Mouse (Mus musculus) A20 (cell line): ENCODE measurements around the gene Usp32.

ENCODE experiments used
- DNase-seq: peaks from one replicate; pipeline ENCODE4 v3.0.0-alpha.2; 2011; ENCODE audit warnings: low read depth, low spot score

The Usp32 gene

DNA sequence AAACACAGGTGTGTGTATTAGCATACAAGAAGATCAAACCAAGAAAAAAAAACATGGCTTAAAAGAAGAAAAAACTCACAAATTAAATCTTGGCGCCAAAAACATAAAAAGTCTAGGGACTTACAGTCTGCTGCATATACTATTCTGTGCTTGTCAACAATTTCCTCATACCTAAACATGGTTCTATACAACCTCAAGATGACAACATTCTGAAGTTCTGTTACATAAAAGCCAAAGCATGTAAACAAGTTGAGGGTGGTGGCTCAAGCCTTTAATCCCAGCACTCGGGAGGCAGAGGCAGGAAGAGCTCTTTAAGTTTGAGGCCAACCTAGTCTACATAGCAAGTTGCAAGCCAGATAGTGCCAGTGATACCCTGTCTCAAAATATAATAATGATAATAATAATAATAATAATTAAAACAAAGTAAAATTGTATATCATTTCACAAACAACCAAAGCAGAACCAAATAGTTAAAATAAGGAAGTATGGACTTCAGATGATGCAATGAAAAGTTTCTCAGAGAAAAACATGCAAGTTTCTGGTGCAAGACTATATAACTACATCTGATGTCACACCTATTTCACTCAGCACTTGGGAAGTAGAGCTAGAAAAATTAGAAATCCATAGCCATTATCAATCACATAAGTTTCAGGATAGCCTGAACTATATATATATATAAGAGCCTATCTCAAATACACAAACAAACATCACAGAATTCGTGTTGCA is 16.5 kb downstream of the Usp32 start:
- no peak for DNase-seq

DNA sequence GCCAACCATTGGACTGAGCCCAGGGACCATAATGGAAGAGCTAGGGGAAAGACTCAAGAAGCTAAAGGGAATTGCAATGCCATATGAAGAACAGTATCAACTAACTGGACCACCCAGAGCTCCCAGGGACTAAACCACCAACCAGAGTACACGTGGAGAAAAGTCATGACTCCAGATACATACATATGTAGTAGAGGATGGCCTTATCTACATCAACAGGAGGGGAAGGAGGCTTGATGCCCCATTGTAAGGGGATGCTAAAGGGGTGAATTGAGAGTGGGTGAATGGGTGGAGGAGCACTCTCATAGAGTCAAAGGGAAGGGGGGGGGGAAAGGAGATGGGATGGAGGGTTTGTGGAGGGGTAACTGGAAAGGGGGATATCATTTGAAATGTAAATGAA is 17.9 kb downstream of the Usp32 start:
- DNase-seq = no peak

DNA sequence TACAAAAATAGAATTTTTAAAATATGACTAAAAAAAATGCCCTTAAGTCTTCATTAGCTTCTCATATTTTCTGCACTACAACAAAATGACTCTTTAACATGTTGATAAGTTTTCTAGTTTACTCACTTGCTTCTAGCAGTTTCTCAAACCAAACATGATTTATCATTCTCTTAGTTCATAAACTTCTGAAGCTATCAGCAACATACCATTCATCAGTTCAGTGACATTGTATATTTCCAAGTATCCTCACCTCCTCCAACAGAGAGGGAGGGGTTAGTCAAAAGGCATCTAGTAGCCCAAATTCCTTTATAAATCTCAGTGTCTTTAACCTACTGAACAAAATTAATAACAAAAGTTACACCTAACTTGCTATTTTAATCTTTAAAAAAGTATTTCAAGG is 22.8 kb downstream of the Usp32 start:
- DNase-seq = no peak

DNA sequence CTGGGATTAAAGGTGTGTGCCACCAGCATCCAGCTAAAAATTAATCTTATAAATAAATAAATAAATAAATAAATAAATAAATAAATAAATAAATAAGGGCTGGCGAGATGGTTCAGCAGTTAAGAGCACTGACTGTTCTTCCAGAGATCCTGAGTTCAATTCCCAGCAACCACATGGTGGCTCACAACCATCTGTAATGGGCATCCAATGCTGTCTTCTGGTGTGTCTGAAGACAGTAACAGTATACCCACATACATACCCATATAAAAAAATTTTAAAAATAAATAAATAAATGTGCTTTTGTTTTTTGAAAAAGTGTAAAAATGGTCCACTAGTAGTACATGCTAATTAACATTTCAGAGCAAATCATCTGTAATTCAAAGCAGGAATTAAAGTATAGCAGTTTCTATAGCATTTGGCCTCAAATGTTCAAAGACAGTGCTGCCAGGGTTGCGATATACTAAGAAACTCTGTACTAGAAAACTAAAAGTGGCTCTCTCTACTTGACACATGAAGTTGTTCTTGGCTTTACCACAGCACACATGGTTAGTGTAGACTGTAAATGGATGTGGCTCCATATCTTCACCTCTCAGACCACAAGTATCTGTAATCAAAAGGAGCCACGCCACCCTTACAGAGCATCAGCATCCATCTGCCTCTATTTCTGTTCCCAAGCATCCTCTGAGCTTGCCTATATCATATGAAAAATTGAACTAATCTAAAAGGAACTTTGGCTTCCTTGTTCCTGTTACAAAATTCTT is 23.7 kb downstream of the Usp32 start:
- no peak for DNase-seq

DNA sequence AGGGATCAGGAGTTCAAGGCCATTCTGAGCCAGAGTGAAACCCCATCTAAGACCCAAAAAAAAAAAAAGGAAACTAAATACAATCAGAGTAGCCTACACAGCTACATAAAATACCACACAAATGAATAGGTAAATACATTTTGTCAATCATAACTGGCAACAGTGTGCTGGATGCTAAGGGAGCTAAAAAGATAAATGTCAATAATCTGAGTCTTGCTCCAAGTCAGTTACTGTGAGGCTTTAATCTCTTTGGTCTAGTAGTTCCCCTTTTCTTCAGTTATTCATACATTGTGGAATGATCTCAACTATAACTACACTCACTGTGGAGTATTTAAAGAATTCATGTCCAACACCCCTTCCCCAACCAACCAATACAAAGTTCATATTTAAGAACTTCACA is 30.0 kb downstream of the Usp32 start:
- DNase-seq = no peak

DNA sequence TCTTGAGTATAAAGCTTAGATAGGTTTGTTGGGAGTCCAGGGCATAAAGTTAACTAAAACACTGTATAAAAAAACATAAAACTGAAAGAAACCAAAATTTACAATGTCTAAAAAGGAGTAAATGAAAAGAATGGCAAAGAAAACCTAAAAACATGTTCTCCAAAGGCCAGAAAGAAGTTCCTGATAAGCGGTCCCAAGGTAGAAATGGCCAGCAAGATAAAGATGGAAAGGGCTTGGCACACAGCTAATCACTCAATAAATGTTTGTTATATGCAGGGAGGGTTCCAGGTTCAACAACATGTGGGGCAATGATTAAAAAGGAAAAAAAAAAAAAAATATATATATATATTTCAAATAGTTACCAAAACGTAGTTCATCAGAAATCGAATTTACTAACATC is 32.7 kb downstream of the Usp32 start:
- no peak for DNase-seq

DNA sequence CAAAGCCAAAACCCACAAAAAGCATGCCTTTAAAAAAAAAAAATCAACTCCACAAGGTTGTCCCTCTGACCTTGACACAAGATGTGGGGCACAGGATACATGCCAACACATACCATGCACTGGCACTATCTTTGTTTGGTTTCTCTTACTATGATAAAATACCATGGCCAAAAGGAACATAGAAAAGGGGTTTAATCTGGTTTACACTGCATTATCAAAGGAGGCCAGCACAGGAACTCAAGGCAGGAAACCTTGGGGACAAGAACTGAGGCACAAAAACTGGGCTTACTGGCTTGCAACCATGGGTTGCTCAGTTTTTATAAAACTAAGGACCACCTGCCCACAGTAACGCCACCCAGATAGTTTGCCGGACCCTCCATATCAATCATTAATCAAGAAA is 34.1 kb downstream of the Usp32 start:
- DNase-seq = no peak

DNA sequence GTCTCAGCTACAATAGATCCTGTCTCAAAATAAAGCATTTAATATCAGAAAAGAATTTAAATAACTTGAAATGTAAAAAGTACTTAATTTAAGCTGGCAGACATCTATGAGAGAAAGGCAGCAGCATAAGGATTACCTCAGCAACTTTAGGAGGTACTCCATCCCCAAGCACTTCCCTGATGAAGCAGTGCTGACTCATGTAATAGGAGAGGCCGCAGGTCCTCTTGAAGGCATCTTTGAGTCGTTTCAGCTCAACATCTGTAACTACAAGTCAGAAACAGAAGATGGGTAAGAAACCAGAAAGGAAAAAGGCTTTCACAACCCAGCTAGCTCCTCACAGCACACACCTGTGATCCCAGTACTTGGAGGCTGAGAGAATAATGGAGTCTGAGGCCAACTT is 36.2 kb downstream of the Usp32 start:
- no peak for DNase-seq

DNA sequence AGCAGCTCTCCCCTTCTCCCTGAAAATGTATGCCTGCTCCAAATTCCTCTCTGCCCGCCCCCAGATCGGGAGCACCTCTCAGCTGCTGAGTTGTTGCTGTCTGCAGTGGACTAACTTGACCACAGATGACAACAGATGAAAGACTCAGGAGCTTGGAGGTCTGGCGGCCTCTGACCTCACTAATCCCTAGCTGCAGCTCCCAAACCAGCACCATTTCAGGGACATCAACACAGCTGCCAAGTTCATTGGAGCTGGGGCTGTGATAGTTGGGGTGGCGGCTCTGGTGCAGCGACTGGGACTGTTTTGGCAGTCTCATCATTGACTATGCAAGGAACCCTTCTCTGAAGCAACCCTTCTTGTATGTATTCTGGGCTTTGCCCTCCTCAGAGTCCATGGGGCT is 44.8 kb downstream of the Usp32 start:
- DNase-seq = no peak

DNA sequence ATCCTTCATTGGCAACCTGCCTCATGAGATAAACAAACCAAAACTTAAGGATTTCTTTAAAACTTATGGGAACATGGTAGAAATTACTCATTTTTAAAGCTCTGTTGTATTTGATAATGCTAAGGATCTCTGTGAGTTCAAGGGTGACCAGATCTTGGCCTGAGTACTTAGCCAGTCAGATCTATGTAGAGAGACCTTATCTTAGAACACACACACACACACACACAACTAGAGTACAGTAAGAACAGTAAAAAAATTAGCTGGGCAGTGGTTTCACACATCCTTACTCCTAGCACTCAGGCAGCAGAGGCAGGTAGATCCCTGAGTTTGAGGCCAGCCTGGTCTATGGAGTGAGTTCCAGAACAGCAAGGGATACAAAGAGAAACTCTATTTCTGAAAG is 53.7 kb downstream of the Usp32 start:
- no peak for DNase-seq

DNA sequence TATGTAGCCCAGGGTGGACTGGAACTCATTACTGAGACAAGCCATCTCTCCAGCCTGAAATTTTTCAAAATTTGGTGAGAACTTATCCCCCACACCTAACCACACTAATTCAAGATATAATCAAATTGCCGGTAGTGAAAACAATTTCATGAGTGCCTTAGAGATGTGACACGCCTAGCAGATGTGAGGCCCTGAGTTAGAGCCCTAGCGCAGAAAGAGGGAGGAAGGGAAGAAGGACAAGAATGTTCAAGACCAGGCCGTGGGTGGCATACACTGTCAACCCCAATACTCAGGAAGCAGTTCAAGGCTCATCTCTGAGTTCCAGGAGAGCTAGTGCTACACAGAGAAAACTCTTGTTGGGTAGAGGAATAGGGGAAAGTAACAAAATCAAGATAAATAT is 72.1 kb downstream of the Usp32 start:
- no peak for DNase-seq

DNA sequence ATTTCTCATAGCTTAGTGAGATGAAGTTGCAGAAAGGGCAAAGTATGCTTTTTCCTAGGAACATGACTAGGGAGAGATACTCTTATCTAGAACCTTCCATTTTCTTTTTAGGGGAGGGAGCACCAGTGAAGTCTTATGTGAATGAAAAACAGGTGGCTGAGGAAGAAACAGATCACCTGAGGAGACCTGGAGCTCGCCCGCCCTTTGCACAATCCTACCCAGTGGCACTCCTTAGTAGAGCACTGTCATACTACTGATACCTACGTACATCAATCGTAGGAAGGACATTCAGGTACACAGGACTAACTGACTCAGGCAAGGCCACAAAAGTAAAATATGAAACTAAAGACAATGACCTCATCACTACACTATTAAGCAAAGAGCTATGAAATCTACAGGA is 81.4 kb downstream of the Usp32 start:
- DNase-seq = no peak

DNA sequence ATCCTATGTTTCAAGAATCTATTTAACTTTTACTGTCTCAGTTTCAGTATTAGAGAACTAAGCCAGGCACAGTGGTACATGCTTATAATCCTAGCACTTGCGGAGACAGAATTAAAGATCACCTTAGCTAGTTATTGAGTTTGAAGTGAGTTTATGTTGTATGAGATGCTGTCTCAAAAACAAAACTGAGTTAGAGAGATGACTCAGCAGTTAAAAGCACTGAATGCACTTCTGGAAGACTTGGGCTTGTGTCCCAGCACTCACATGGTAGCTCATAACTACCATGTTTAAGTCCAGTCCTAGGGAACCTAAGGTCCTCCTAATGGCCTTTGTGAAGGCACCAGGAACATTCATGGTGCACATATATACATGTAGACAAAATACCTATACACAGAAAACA is 82.4 kb downstream of the Usp32 start:
- DNase-seq = no peak

DNA sequence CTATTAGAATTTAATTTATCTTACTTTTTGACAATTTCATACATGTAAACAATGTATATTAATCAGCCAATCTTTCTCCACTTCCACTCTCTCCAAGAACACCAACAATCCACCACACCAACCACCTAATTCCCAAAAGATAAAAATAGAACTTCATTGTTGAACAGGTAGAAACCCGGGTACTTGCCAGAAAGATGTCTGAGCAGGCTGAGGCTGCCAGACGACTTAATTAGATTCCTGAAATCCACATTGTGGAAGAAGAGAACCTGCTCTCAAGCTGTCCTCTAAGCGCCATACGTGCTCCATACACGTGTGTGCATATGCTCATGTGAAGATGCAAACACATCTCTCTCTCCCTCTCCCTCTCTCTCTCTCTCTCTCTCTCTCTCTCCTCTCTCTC is 83.1 kb downstream of the Usp32 start:
- no peak for DNase-seq

DNA sequence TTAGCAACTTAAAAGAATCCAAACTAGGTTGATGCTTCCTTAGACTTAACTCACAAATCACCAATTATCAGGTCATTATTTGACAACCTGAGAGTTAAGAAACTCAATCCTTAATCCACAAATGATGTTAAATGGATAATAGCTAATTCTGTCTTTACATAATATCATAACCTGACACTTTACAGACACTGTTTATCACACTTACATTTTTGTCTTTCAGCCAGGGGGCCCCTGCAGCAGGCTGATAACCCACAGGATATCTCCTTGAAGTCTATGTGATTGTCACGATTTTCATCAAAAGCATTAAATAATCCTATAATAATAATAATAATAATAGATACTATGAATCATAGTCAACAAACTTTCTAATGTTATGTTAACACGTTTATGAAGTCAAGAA is 84.4 kb downstream of the Usp32 start:
- DNase-seq = no peak

DNA sequence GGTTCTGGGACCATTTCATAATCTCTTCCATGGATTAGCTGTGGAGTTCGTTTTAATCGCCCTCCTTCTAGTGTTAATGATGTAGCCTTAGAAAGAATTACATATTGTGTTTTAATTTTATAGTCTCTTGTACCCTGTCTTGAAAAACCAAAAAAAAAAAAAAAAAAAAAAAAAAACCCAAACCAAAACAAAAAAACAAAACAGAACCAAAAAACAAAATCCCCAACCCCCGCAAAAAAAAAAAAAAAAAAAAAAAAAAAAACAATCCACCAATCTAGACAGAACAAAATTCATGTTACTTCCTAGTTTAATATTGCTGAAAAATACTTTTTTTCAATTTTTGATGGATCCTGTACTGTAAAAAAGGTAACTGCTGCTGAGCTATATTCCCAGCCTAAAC is 100.7 kb downstream of the Usp32 start:
- DNase-seq = no peak

DNA sequence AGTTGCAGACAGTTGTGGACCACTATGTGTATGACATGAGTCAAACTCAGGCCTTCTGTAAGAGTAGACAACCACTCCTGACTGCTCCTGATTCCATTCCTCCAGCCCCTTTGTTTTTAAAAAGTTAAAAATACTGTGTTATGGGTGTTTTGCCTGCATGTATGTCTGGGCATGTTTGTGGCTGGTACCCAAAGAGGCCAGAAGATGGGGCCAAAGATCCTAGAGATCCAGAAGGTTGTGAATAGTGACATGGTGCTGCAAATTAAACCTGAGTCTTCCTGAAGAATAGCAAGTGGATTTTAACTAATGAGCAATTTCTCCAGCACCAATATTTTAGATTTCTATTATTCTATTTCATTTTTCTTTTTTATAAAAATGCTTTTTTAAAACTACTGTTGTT is 126.8 kb downstream of the Usp32 start:
- peak; percentile 37 for DNase-seq

DNA sequence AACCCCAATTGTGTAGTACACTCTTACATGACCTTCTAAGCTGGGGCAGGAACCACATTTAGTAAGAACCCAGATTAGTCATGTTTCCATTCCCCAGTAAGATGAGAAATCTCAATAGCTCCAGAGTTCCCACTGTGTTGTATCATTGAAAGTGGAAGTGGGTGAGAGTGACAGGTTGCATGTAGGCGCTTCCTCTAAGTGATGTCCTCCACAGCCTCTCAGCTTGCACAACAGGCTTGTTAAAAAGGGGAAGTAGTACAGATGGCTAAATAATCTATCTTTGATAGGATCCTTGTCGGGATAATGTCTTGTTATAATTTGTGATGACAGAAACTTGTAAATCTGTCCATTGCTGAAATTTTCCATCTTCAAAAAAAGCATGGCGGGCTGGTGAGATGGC is 136.4 kb downstream of the Usp32 start:
- peak; percentile 75 for DNase-seq

DNA sequence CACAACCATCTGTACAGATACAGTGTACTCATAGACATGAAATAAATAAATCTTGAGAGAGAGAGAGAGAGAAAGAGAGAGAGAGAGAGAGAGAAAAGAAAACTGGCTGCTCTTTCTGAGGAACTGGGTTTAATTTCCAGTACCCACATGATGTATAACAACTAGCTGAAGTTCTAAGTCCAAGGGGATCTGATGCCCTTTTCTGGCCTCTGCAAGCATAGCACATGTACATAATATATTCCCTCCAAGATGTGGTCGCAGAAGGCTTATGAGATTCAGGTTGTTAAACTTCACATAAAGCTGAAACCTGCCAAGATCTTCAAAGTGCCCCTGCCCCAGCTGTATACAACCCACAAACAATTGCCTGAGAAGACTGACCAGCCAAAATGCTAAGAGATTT is 144.7 kb downstream of the Usp32 start:
- no peak for DNase-seq

DNA sequence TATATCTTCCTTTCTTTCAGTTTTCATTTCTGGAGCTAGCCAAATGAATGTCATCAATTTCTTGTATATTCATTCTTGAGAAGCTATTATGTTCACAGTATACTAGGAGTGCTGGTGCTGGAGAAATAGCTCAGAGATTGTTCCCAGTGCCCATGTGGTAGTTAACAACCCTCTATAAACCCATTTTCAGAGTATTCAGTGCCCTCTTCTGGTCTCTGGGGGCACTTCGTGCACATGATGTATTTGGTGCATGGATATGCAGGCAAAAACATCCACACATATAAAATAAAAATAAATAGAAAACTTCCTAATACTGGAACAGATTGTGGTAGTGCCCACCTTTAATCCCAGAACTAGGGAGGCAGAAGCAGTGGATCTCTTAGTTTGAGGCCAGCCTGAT is 147.0 kb downstream of the Usp32 start:
- DNase-seq = peak; percentile 10

DNA sequence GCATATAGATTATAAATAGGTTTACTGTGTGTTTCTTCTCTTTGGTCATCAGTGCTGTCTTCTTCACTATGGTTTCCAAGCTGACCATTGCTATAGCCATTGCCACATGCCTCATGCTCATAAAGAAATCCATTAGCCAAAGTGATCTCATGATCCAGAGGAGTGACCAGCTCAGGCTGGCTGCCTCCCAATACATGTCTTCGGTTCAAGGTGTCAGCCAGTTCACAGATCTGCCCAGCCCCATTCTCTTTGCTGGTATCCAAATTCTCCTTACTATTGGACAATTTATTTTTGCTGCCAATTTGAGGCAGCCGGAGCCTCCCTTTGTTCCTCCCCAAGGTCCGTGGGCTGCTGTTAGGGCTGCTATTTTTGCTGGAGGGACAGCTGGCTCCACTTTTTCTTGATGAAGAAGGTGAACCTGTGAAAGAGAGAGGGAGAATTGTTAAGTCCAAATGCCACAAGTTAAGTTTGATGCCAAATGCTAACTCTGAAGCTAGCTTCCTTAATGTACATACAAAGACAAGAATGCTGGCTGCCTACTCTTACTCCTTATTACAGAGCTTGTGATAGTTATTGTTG is 151.5 kb downstream of the Usp32 start:
- DNase-seq = no peak

DNA sequence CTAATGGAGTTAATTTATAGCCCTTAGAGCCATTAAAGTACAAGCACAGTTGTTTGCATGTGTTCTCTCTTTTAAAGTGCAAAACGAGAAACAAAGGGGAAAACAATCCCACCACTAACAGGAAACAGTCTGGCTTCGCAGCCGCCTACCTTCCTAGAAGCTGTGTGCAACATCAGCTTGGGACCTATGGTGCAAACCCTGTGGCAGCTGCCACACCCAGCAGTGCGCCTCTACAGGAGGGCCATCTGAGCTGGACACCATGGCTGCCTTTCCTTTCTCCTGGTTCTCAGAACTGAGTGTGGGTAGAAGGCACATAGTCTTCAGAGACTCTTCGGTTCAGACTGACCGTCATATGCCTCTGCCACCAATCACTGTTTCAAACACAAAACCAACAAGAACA is 154.5 kb downstream of the Usp32 start:
- DNase-seq = no peak

DNA sequence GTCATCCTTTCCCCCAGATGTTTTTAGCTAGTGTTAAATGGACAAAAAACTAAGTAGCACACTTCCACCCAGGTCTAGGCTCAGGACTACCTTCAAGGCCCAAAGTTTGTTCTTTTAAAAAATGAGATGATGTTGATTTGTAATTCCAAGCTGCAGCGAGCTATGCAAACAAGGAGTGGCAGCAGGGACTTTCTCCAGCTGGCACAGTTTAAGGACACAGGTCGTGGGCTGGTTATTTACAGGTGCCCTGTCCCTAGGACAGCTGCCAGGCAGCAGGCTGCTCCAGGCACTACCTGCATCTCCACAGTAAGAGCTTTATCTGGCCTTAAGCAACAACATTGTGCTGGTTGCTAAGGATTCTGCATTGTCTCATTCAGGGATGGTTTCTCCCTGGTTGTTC is 159.3 kb downstream of the Usp32 start:
- DNase-seq = no peak
